Mouse (Mus musculus): ENCODE results near the gene Mylk3. TPM values are rescaled to one million over a fixed set of nuclear protein-coding genes. Genes with fewer than 3 reads are reported as not detected.

Mylk3 gene
- total and polyA plus RNA-seq, 2 experiments from 2014 or later, result 340 to 398 TPM

- Histone ChIP-seq H3K4me1 (ENCODE audit: control insufficient read depth, insufficient read depth) (no peaks in the 10 kb centered on the region; the same call in 1 of the 2 replicates), H3K27ac (ENCODE audit: low read depth) (no peak overlapping the region), H3K27me3 (ENCODE audit: control insufficient read depth, insufficient read depth, low read length) (no peaks in the 10 kb centered on the region), H3K4me2 (ENCODE audit: low read depth, low read length) (no peak overlapping the region), H3K9ac (replicated peaks; ENCODE audit: low read depth, low read length) (no peak overlapping the region), H3K36me3 (replicated peaks; ENCODE audit: control insufficient read depth, insufficient read depth, low read length) (no peaks in the 10 kb centered on the region), H3K4me3 (ENCODE audit: low read depth, low read length) (no peak overlapping the region), H3K9me3 (replicated peaks; ENCODE audit: control insufficient read depth, low read length) (no peaks in the 10 kb centered on the region)
- TF ChIP-seq EP300 (IDR thresholded peaks at IDR 0.05; ENCODE audit: low read depth), result no peak
- TF ChIP-seq CTCF (IDR thresholded peaks at IDR 0.05; ENCODE audit: low read depth), result no peak
- DNase-seq (ENCODE audit: low spot score) (no peak), ATAC-seq (ENCODE audit: insufficient read depth, low read depth) (no peak)
- WGBS, result 75% methylated on average over 5 of the region's 5 CpGs
Measured at GRCm38 (mm10) chr8:85396432-85397079, 10.4 kb upstream of the Mylk3 start.

- TF ChIP-seq EP300 (IDR thresholded peaks at IDR 0.05; ENCODE audit: low read depth) (no peak), CTCF (IDR thresholded peaks at IDR 0.05; ENCODE audit: low read depth) (no peak)
- Histone ChIP-seq H3K36me3 (replicated peaks; ENCODE audit: control insufficient read depth, insufficient read depth, low read length) (no peaks in the 10 kb centered on the region), H3K4me1 (ENCODE audit: control insufficient read depth, insufficient read depth) (no peaks in the 10 kb centered on the region; the same call in 1 of the 2 replicates), H3K27ac (ENCODE audit: low read depth) (no peak overlapping the region), H3K4me2 (ENCODE audit: low read depth, low read length) (no peak overlapping the region), H3K9me3 (replicated peaks; ENCODE audit: control insufficient read depth, low read length) (no peaks in the 10 kb centered on the region), H3K4me3 (ENCODE audit: low read depth, low read length) (no peak overlapping the region), H3K27me3 (ENCODE audit: control insufficient read depth, insufficient read depth, low read length) (no peaks in the 10 kb centered on the region), H3K9ac (replicated peaks; ENCODE audit: low read depth, low read length) (no peak overlapping the region)
- ATAC-seq (ENCODE audit: insufficient read depth, low read depth), result no peak
- 42% methylated on average over 8 of the region's 8 CpGs for WGBS
- no peak for DNase-seq (ENCODE audit: low spot score)
Measured at GRCm38 (mm10) chr8:85395681-85396431, 9.7 kb upstream of the Mylk3 start.

GRCm38 (mm10) chr8:85395017-85395416 lies 8.9 kb upstream of the Mylk3 start:
- DNase-seq (ENCODE audit: low spot score) (no peak), ATAC-seq (ENCODE audit: insufficient read depth, low read depth) (no peak)
- Histone ChIP-seq H3K9ac (replicated peaks; ENCODE audit: low read depth, low read length) (no peak overlapping the region), H3K9me3 (replicated peaks; ENCODE audit: control insufficient read depth, low read length) (no peaks in the 10 kb centered on the region), H3K4me1 (ENCODE audit: control insufficient read depth, insufficient read depth) (no peaks in the 10 kb centered on the region; the same call in 1 of the 2 replicates), H3K27me3 (ENCODE audit: control insufficient read depth, insufficient read depth, low read length) (no peaks in the 10 kb centered on the region), H3K36me3 (replicated peaks; ENCODE audit: control insufficient read depth, insufficient read depth, low read length) (no peaks in the 10 kb centered on the region), H3K4me3 (ENCODE audit: low read depth, low read length) (no peak overlapping the region), H3K4me2 (ENCODE audit: low read depth, low read length) (no peak overlapping the region), H3K27ac (ENCODE audit: low read depth) (no peak overlapping the region)
- no peak for TF ChIP-seq CTCF (IDR thresholded peaks at IDR 0.05; ENCODE audit: low read depth)
- TF ChIP-seq EP300 (IDR thresholded peaks at IDR 0.05; ENCODE audit: low read depth), result no peak
- WGBS, result 56% methylated on average over 3 of the region's 3 CpGs

- Histone ChIP-seq H3K9ac (replicated peaks; ENCODE audit: low read depth, low read length) (no peak overlapping the region), H3K27me3 (ENCODE audit: control insufficient read depth, insufficient read depth, low read length) (no peaks in the 10 kb centered on the region), H3K27ac (ENCODE audit: low read depth) (no peak overlapping the region), H3K4me1 (ENCODE audit: control insufficient read depth, insufficient read depth) (no peaks in the 10 kb centered on the region; the same call in 1 of the 2 replicates), H3K4me2 (ENCODE audit: low read depth, low read length) (no peak overlapping the region), H3K36me3 (replicated peaks; ENCODE audit: control insufficient read depth, insufficient read depth, low read length) (no peaks in the 10 kb centered on the region), H3K4me3 (ENCODE audit: low read depth, low read length) (no peak overlapping the region), H3K9me3 (replicated peaks; ENCODE audit: control insufficient read depth, low read length) (no peaks in the 10 kb centered on the region)
- DNase-seq (ENCODE audit: low spot score) (no peak), ATAC-seq (ENCODE audit: insufficient read depth, low read depth) (no peak)
- 81% methylated on average over 6 of the region's 6 CpGs for WGBS
- TF ChIP-seq CTCF (IDR thresholded peaks at IDR 0.05; ENCODE audit: low read depth) (no peak), EP300 (IDR thresholded peaks at IDR 0.05; ENCODE audit: low read depth) (no peak)
Measured at GRCm38 (mm10) chr8:85393199-85393598, 7.1 kb upstream of the Mylk3 start.

- Histone ChIP-seq H3K27me3 (ENCODE audit: control insufficient read depth, insufficient read depth, low read length) (no peaks in the 10 kb centered on the region), H3K4me3 (ENCODE audit: low read depth, low read length) (no peak overlapping the region), H3K4me1 (ENCODE audit: control insufficient read depth, insufficient read depth) (peaks cover 4% of the 10 kb centered on the region; the same call in 1 of the 2 replicates), H3K36me3 (replicated peaks; ENCODE audit: control insufficient read depth, insufficient read depth, low read length) (no peaks in the 10 kb centered on the region), H3K27ac (ENCODE audit: low read depth) (no peak overlapping the region), H3K4me2 (ENCODE audit: low read depth, low read length) (no peak overlapping the region), H3K9me3 (replicated peaks; ENCODE audit: control insufficient read depth, low read length) (no peaks in the 10 kb centered on the region), H3K9ac (replicated peaks; ENCODE audit: low read depth, low read length) (no peak overlapping the region)
- 57% methylated on average over 1 of the region's 1 CpGs for WGBS
- no peak for TF ChIP-seq CTCF (IDR thresholded peaks at IDR 0.05; ENCODE audit: low read depth)
- TF ChIP-seq EP300 (IDR thresholded peaks at IDR 0.05; ENCODE audit: low read depth), result no peak
- no peak for DNase-seq (ENCODE audit: low spot score)
- ATAC-seq (ENCODE audit: insufficient read depth, low read depth), result no peak
Measured at GRCm38 (mm10) chr8:85391438-85391837, 5.3 kb upstream of the Mylk3 start.

Data from heart, postnatal 0 days (tissue).